Mouse (Mus musculus): ENCODE data around the gene Snrpb. TPM values are rescaled to one million over a fixed set of nuclear protein-coding genes. Genes with fewer than 3 reads are reported as not detected.

The Snrpb gene
- polyA plus RNA-seq, 1 experiment from 2014 or later = 613 TPM

GRCm38 (mm10) chr2:130125279-130126059 is 53.7 kb downstream of the Snrpb start:
- ATAC-seq (ENCODE audit: insufficient number of reproducible peaks, insufficient read depth, low FRiP score, low read depth) = no peak
- Histone ChIP-seq H3K9me3 (ENCODE audit: control insufficient read depth, low read depth, low read length) (no peaks in the 10 kb centered on the region), H3K4me1 (ENCODE audit: control insufficient read depth, insufficient read depth, low read length) (no peaks in the 10 kb centered on the region), H3K36me3 (ENCODE audit: control insufficient read depth, insufficient read depth, low read length) (no peaks in the 10 kb centered on the region), H3K4me3 (ENCODE audit: low read depth, low read length) (no peak overlapping the region), H3K27ac (ENCODE audit: low read length) (no peak overlapping the region), H3K4me2 (replicated peaks; ENCODE audit: low read depth, low read length) (no peak overlapping the region), H3K9ac (replicated peaks; ENCODE audit: low read depth, low read length) (no peak overlapping the region), H3K27me3 (ENCODE audit: control insufficient read depth, insufficient read depth, low read length) (no peaks in the 10 kb centered on the region)
- 83% methylated on average over 6 of the region's 6 CpGs for WGBS

Other genes with a start within 250 kb of the Snrpb start
- gene Tgm3, start 167.1 kb downstream of the Snrpb start, polyA plus RNA-seq (2014; fragmentation: Nextera tagmentation; extraction: Ambion mirVana) = 0.14 and 0.27 TPM in 2 replicates
- gene Tgm6, start 67.0 kb downstream of the Snrpb start, polyA plus RNA-seq (2014; fragmentation: Nextera tagmentation; extraction: Ambion mirVana) = not detected in 2 replicates
- gene Tmc2, start 15.8 kb upstream of the Snrpb start, polyA plus RNA-seq (2014; fragmentation: Nextera tagmentation; extraction: Ambion mirVana) = not detected in 2 replicates
- 273 and 305 TPM in 2 replicates for gene Nop56, start 95.0 kb upstream of the Snrpb start, polyA plus RNA-seq (2014; fragmentation: Nextera tagmentation; extraction: Ambion mirVana)
- gene Idh3b, start 105.1 kb upstream of the Snrpb start, polyA plus RNA-seq (2014; fragmentation: Nextera tagmentation; extraction: Ambion mirVana) = 165 and 169 TPM in 2 replicates
- gene Ebf4, start 115.8 kb upstream of the Snrpb start, polyA plus RNA-seq (2014; fragmentation: Nextera tagmentation; extraction: Ambion mirVana) = 3.7 and 4.7 TPM in 2 replicates
- gene Cpxm1, start 218.2 kb upstream of the Snrpb start, polyA plus RNA-seq (2014; fragmentation: Nextera tagmentation; extraction: Ambion mirVana) = 44.2 and 46.7 TPM in 2 replicates
- 0.13 TPM in 1 of 2 replicates, not detected in the other for gene Gm28372, start 225.8 kb upstream of the Snrpb start, polyA plus RNA-seq (2014; fragmentation: Nextera tagmentation; extraction: Ambion mirVana)
- gene 1700020A23Rik, start 225.9 kb upstream of the Snrpb start, polyA plus RNA-seq (2014; fragmentation: Nextera tagmentation; extraction: Ambion mirVana) = not detected in 2 replicates
- gene Tmem239, start 227.1 kb upstream of the Snrpb start, polyA plus RNA-seq (2014; fragmentation: Nextera tagmentation; extraction: Ambion mirVana) = not detected in 2 replicates
- gene Vps16, start 244.9 kb upstream of the Snrpb start, polyA plus RNA-seq (2014; fragmentation: Nextera tagmentation; extraction: Ambion mirVana) = 69.7 and 71.3 TPM in 2 replicates
- 12.4 and 12.9 TPM in 2 replicates for gene Pced1a, start 245.3 kb upstream of the Snrpb start, polyA plus RNA-seq (2014; fragmentation: Nextera tagmentation; extraction: Ambion mirVana)

All from stomach, embryonic 14.5 days (tissue).